7 mouse cellular contexts compared by ENCODE assay signal in genomic region chr6:94994376-94994775, GRCm38 (mm10).
"Had no signal": no experiment of that assay in that cellular context is flagged by ENCODE, and none has a peak within 500 bp of the region (broad histone marks: within the 10 kb centered on the region; RNA-seq: fewer than 3 reads in every experiment).

No protein-coding gene starts in this region.

- DNase-seq: liver, postnatal 0 days; lung, adult 2 months; lung, postnatal 10 days; lung, postnatal 36 days; right cerebral cortex, postnatal 14 days; thymus, postnatal 14 days; thymus, postnatal 36 days had no signal
